Mouse (Mus musculus) adipocyte (in vitro differentiated cells): ENCODE results near the gene G6pdx.
A peak's percentile ranks its signal among the peaks of the same experiment; 100 is the strongest.

Experiments used
- DNase-seq: peaks from one replicate; pipeline ENCODE4 v3.0.0-alpha.2; 2016; ENCODE audit warnings: low spot score

The G6pdx gene

DNA sequence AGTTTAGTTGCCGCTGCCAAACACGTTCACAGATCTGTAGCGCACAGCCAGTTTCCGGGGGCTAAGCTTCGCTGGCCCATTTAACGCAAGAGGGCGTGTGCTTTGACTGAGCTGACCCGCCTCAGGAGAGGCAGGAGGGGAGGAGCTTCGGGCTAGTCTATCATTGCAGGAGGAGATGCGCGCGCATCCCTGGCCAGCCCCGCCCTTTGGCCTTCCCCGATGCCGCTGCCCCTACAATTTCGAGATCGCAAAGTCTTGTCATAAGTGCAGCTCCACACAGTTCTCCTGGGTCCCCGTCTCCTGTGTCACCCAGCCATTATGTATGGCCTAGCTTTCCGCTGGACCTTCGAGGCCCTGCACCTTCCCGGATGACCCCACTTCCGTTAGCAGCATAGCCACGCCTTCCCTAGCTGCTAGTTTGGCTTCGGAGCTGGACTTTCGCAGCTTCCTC is at the start of gene G6pdx:
TSS of gene G6pdx (minus strand) at position 369 of the 451 bp plus-strand sequence.
- peak; percentile 90 for DNase-seq

DNA sequence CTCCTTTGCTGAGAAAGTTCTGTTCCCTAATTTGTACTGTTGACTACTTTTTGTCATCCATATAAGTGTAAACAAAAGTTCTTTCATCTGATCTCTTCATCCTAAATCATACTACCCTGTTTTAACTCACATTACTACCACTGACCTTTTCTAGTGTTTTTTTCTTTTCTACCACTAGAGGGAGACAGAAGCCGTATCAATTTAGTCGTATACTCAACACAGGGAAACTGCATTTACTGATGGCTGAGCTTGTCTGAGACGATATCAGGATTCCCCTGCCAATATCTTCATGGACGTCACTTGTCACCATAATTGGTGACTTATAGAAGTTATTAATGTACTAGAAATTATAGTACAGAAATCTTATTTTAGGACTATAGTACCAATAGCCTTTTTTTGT is 23.8 kb upstream of the G6pdx start:
- peak; percentile 58 for DNase-seq

DNA sequence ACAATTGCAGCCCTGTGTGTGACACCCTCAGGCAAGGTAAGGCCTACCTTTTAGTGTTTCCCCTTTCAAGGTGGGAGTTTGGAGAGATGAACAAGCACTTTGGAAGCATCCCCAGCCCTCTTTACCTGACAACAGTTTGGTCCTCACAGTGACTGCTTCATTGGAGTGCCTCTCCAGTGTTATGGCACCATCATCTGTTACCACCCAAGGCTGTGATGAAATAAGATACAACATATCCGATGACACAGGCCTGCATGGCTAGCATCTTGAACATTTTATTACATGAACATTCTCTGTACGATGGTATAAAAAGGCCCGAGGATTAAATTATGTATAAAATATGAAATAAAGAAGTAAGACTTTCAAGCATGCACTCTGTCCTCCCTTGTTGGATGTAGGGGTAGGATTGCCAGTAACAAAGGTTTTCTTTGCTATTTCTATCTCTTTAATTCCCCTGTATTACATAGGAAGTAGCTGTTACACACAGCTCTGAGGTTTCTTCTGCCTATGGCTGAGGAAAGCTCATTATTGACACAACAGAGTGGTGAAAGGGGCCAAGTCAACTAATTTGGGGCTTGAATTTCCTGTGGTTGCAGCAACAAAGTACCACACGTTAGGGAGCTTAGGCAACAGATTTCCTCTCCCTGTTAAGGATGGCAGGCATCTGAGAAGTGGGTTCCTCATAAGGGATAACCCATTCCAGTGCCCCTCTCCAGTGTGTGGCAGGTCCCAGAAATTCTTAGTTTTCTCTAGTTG is 22.3 kb upstream of the G6pdx start:
- DNase-seq, result no peak

DNA sequence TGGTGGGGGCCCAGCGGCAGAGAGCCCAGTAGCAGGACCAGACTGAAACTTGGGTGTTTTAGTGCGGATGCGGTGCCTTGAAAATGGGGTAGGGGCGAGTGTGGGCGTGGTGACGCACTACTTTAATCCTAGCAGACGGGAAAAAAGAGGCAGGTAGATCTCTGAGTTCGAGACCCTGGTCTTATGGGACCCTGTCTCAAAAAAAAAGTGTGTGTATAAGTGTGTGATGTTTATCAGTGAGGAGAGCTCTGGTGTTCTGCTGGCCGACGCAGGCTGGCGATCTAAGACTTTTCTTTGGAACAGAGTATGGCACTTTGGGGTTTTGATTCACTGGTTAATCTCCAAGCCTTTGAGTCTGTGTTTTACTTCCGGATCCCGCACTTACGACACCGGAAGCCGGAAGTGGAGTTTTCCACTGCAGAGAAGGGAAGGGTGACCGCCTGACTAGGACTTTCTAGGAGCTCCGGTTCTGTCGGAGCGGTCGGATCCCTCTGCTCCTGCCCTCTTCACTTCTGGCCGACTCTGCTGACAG is 362 bp upstream of the G6pdx start:
- peak; percentile 88 for DNase-seq

DNA sequence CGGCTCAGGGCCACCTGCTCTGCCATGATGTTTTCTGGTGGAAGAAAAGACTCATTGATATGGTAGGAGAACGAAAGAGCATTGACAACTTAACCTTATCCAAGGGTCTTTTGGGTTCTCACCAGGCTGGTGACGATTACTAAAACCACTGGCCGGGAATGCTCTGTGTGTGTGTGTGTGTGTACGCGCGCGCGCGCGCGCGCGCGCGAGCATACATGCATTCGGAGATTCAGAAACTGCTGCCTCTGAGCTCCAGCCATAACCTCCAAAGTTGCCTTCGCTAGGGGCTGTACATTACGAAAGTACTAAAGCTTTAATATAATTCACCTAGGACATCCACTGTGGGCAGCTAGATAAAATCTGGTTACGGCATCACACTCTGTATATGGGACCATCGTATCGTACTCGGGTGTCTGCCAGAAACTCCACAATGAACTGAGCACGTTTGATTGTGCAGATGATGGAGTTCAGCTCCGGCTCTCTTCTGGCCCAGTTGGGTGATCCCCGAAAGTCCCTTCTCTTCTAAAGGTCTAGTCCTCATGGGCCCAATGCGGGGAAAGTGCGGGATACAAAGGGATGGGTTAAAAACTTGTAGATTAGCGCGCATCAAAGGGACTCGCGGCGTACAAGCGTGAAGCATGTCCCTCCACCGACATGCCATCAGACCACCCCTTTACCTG is 708 bp downstream of the G6pdx start:
- DNase-seq, result no peak

DNA sequence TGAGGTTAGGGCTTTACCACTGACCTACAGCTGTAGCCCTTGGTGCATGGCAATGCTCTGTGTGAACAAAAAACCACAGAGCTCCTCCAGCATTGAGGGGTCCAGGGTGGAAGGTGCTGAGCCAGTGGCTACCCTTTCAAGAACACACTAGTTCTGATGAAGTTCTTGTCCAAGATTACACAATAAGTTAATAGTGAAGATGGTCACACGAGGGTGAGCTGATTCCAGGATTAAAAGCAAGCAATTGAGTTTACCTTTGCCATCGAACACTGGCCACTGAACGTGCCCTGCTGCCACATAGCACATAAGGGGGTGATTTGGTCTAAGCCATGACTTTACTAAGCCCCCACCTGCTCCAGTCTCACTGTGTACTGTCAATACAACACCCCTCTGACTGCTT is 1.9 kb downstream of the G6pdx start:
- DNase-seq, result no peak

DNA sequence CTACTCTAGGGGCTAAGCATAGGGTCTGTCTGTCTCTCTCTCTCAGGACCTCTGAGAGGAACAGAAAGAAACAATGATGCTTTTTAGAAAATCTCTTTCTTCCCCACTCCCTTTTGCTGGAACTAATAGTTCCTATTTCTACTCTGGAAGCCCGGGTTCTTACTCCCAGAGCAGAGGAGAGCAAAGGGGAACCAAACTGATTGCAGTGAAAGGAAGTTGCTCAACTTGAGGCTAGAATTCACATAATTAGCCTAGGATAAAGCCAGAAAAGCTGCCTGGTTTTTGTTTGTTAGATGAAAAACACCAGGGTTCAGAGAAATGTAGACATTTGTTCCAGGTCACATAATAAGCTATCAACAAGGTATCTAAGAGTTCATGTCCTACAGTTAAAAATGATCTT is 2.7 kb downstream of the G6pdx start:
- DNase-seq, result peak; percentile 58

DNA sequence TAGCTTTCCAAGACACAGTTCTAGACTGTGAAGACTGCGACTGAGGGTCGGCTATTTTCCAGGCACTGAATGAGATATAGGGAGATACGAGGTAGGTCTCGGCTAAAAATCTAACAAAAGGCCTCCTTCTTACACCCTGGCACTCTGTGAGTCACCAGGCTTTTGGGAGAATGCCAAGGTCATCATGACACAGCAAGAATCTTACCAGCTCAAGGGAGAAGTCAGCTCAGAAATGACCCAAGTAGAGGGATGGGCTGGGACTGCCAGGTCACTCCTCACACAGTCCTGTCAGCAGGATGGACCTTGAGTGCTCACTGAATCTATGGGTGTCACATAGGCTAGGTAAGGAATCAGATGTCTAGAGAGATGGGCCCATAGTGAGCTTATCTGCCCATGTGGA is 3.8 kb downstream of the G6pdx start:
- peak; percentile 89 for DNase-seq

DNA sequence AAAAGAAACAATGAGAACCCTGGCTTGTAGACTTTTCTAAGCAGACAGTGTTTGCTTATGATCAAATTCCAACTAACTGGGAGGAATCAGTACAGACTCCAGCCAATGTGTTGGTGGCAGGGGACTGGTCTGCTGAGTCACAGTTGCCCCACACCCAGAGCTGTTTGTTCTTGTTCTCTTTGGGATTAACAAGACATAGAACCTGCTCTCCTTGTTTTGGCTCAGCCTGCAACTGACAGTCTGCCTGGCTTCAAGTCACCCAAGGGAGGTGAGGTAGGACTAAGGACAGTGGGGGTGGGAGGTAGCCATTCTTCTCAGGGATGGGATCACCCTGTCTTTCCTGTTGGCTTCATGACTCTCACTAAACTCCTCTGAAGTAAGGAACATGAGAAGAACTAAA is 4.6 kb downstream of the G6pdx start:
- DNase-seq, result peak; percentile 67

DNA sequence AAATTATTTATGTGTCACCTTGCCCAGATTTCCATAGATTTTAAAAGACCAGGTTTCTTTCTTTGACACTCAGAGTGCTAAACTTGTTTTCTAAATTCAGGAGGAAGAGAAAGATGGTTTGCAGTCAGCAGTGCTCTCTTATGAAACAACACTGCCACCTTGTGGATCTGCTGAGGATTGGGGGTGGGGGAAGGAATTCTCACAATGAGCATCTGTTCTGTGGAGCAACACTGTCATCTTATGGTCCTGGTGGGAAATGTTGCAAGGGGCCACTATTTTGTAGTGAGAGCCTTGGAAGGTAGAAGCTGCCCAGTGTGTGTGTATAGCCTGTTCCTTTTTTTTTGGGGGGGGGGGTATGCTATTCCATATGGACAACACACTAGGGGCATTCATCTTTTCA is 15.6 kb downstream of the G6pdx start:
- DNase-seq, result peak; percentile 78

DNA sequence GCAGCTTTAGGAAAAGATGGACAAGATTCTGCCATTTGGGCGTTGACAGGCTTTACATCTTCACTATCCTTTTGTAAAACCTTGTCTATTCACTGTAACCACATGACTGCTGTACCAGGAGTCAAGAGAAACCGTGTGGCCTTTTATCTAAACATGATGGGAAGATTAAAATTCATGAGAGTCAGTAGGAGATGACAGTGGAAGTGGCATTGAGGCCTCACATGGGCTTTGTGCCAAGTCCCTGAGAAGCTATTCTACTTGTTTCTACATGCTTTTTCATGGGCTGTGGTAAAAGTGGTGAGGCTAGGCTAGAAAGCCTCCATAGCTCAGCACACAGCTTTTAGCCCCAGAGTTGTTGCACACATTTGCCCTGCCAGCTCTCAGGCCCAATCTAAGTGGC is 20.7 kb downstream of the G6pdx start:
- no peak for DNase-seq

DNA sequence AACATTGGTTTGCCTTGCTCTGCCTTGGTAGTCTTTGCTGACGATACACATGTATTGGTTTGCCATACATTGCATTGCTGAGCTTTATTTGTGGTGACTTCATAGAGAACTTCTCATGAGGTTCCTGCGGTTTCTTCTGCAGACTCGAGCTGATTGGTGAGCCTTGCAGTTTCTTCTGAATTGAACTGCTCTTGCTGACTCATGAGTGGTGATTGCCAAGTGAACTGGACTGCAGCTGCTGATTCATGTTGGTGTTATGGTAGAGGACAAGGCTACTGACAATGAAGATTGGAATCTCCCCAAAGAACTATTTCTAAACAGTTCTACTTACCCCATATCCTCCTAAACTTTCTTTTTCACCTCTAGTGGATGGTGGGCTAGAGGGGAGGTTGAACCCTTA is 28.9 kb downstream of the G6pdx start:
- DNase-seq, result peak; percentile 39

DNA sequence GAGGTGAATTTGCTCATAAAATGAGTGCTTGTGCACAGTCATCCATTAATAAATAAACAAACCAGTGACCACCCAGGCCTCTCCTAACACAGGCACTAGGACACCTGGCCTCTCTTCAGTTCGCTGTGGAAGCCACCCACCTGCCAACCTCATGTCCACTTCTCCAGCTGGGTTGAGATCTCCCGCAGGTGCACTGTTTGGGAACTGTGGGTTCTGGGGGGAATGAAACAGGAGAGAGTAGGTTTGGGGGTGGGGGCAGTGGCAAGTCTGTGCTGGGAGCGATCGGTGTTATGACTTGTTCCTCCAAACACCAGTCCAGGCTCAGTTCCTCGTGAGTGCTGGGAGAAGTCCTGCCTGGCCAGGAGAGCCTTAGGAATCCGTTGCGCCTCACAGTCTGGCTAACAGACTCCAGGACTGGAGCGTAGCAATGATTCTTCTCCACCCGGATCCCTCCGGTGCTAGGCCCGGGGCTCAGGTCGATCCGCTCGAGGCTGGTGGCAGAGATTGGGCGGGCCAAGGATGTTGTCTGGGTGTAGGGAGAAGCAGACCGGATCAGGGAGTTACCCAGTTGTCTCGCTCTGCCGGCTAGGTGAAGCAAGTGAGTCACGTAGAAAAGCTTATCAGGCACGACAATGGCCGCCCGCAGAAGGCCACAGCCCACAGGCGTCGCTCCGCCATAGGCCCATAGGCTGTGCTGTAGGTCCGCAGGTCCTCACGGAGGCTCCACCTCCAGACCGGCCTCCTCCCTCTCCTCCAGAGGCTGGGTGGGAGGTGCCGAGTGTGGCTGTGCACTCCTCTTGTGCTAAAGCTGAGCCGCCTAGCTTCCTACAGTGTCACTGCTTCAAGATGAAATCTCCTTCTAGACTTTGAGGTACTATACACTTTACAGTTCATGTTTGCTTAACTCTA is 36.2 kb downstream of the G6pdx start, which contains the start of the genes Fam3a and Ikbkg:
TSS of gene Fam3a (minus strand) at position 738 of the 909 bp plus-strand sequence.
TSS of gene Ikbkg (plus strand) at position 756 of the 909 bp plus-strand sequence.
- DNase-seq, result peak; percentile 87

DNA sequence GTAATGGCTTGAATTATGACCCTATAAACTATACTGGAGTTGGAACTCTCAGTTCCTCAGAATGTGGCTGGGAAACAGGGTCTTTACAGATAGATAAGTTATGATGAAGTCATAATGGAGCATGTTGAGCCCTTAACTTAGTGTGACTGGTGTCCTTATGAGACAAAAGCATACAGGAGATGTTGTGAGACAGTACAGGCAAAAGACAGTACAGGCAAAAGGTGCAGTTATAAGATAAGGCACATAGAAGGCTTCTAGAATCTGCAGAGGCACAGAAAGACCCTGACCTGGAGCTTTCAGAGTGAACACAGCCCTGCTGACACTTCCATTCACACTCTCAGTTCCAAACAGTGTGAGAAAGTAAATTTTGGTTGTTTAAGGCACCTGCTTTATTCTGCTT is 40.8 kb downstream of the G6pdx start:
- DNase-seq, result no peak

DNA sequence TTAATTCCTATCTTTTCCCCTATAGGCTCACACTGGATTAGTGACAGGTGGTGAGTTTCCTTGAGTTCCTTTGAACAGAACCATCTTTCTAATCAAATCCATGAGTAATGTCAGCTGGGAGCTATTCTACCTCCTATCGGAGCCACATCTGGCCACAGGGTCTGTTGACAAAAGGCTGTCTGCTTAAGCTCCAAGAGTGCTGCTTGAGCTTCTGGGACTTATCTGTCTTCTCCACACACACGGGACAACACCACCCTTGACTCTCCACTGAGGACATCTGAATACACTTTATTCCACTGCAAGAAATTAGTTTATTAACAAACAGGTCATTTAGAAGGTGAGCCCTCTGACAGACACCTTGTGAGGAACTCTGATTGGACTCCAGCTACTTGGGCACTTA is 44.5 kb downstream of the G6pdx start:
- no peak for DNase-seq

DNA sequence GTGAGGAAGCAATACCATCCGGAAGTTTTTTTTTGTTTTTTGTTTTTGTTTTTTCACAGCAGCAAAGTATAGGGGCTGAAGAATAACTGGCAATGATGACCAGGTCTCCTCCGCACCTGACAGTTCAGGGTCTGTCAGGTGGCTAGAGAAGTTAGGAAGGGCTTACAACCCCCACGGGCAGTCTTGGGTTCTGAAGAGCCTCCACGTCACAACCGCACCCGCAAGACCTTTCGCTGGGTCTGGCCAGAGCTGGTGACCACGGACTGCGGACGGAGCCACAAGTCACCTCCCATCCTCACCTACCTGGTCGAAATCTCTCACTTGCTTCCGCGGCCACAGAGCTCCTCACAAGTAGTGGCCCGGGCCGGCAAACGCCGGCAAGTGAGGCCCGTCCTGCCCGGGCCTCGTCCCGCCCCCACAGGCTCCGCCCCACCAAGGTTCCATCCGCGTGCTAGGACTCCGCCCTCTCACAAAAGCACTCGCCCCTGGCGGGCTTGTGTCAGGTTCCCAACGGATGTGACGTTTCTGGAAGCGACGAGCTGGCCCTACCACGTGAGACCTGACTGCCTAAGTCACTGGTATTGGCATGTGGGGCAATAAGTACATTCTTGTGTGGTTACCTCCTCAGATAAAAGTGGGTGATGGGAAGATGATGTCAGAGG is 56.0 kb downstream of the G6pdx start, which contains the start of the genes Ubl4a and Slc10a3:
TSS of gene Ubl4a (minus strand) at position 331 of the 662 bp plus-strand sequence.
TSS of gene Slc10a3 (minus strand) at position 462 of the 662 bp plus-strand sequence.
- peak; percentile 94 for DNase-seq

DNA sequence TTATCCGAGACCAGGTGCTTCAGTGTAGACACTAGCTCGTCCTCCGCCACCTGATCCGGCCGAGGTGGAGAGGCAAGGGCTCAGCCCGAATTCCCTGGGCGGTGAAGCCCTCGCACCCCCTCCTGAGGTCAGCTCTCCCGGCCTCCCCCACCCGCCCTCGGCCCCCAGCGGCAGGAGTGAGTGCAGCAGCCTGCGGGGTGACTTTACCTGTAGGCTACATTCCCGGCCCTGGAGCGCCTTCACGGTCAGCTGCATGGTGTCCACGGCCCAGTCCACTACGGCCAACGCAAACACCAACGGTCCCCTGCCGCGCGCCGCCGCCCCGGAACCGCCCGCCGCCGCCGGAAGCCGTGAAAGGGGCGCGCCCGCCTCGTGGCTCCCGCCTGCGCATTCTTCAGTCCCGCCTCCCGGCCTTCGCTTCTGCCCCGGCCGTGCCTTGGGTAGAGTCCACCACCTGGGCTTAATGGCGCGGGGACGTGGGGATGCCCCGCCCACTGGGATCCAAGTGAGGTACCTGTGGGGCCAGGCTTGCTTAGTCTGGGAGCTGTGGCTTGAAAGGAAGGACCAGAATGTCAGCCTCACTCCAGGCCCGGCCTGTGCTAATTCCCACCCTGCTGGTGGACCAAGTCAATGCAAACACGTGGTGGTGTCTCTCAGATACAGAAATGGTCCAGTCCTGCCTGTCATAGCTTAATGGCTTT is 60.6 kb downstream of the G6pdx start:
- peak; percentile 51 for DNase-seq

DNA sequence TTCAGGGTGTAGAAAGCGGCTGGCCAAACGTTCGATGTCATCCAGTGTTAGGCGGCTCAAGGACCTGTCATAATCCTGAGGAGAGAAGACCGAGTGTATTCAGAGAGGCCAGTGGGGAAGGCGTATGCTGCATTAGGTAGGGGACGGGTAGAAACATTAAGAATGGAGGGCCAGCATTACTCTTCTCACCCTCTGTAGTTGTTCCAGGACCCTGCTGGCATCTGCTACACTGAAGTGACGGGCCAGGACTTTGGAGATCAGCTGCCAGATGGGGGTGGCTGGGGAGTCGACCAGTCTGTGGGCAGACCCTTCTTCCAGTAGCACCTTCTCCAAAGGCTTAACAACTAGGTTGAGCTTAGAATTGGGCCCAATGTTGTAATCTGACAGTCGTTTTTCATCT is 61.5 kb downstream of the G6pdx start:
- no peak for DNase-seq
